Mouse (Mus musculus) cerebellum, postnatal 25 days (tissue): ENCODE measurements around the gene Plekhg1.

Experiments
- DNase-seq, 2 experiments: peaks; one replicate each; pipeline ENCODE4 v3.0.0; 2021; ENCODE audit warnings: mixed read lengths in 2 of 2

Gene Plekhg1

GRCm38 (mm10) chr10:3740148-3740503 is at the start of gene Plekhg1:
Plekhg1 (plus strand) TSS chr10:3740364.
- peak; percentile 64 to 73 for DNase-seq

- no peak for DNase-seq
These were observed 47.4 kb upstream of the Plekhg1 start for GRCm38 (mm10) chr10:3692791-3693190.

GRCm38 (mm10) chr10:3693699-3694280 is 46.4 kb upstream of the Plekhg1 start:
- DNase-seq: no peak

GRCm38 (mm10) chr10:3695332-3695905 is 44.7 kb upstream of the Plekhg1 start:
- no peak for DNase-seq

- peak in 1 of 2 experiments; percentile 11 for DNase-seq
These were observed 43.3 kb upstream of the Plekhg1 start for GRCm38 (mm10) chr10:3696727-3697348.

- no peak for DNase-seq
These were observed 42.7 kb upstream of the Plekhg1 start for GRCm38 (mm10) chr10:3697500-3697899.

- DNase-seq: no peak
These were observed 39.7 kb upstream of the Plekhg1 start for GRCm38 (mm10) chr10:3700225-3701073.

- DNase-seq: no peak
These were observed 38.3 kb upstream of the Plekhg1 start for GRCm38 (mm10) chr10:3701832-3702231.

- DNase-seq: no peak
These were observed 37.6 kb upstream of the Plekhg1 start for GRCm38 (mm10) chr10:3702585-3702984.

- DNase-seq: peak in 1 of 2 experiments; percentile 37
These were observed 33.9 kb upstream of the Plekhg1 start for GRCm38 (mm10) chr10:3706231-3706630.

GRCm38 (mm10) chr10:3710081-3710480 is 30.1 kb upstream of the Plekhg1 start:
- no peak for DNase-seq

- peak; percentile 37 to 51 for DNase-seq
These were observed 24.7 kb upstream of the Plekhg1 start for GRCm38 (mm10) chr10:3715302-3715943.

- peak; percentile 41 to 59 for DNase-seq
These were observed 21.9 kb upstream of the Plekhg1 start for GRCm38 (mm10) chr10:3718021-3718865.

- no peak for DNase-seq
These were observed 19.9 kb upstream of the Plekhg1 start for GRCm38 (mm10) chr10:3720296-3720695.

- DNase-seq: no peak
These were observed 17.8 kb upstream of the Plekhg1 start for GRCm38 (mm10) chr10:3722339-3722738.

GRCm38 (mm10) chr10:3724665-3725064 is 15.5 kb upstream of the Plekhg1 start:
- DNase-seq: no peak

- DNase-seq: no peak
These were observed 10.5 kb upstream of the Plekhg1 start for GRCm38 (mm10) chr10:3729666-3730065.

- no peak for DNase-seq
These were observed 9.8 kb upstream of the Plekhg1 start for GRCm38 (mm10) chr10:3730314-3730713.

- DNase-seq: no peak
These were observed 3.1 kb upstream of the Plekhg1 start for GRCm38 (mm10) chr10:3737034-3737433.

GRCm38 (mm10) chr10:3740504-3741388 is 582 bp downstream of the Plekhg1 start:
- DNase-seq: peak; percentile 32 to 55

GRCm38 (mm10) chr10:3741791-3742190 is 1.6 kb downstream of the Plekhg1 start:
- no peak for DNase-seq
